Mouse (Mus musculus) gastrocnemius, postnatal 14 days (tissue): ENCODE results near the gene Nap1l2. TPM values are rescaled to one million over a fixed set of nuclear protein-coding genes. Genes with fewer than 3 reads are reported as not detected.
"Not testable (repeated sequence)": the region's sequence is repeated elsewhere in the genome, so short reads cannot be mapped to it uniquely, and the experiment has no call there.

Source experiments
- DNase-seq: peaks from one replicate; pipeline ENCODE4 v3.0.0; 2021; ENCODE audit warnings: mixed read lengths
- intact Hi-C: fragments of 180-260 bp; cut with DNase I; formaldehyde crosslinking; loops from one replicate; pipeline ENCODE4 v1.15.1; 2025; ENCODE audit warnings: low total_unique reads
- long read RNA-seq, 2 experiments: library from polyadenylated mRNA; stranded (forward); transcript quantifications; one replicate each; pipeline ENCODE4 v2.0.0; 2021
- total RNA-seq, 2 experiments: library from RNA; stranded (reverse); gene quantifications; 2 replicates each; pipeline ENCODE4 v1.2.3; 2021

The Nap1l2 gene
- not detected for total RNA-seq
- long read RNA-seq, experiment 1, result 0 reads
- long read RNA-seq, experiment 2, result 0 reads

- intact Hi-C loops, result no loop called here
- DNase-seq, result no peak
These were observed at the start of gene Nap1l2 for GRCm38 (mm10) chrX:103186431-103186786. Gene Nap1l2 (minus strand): TSS chrX:103186640.

DNA sequence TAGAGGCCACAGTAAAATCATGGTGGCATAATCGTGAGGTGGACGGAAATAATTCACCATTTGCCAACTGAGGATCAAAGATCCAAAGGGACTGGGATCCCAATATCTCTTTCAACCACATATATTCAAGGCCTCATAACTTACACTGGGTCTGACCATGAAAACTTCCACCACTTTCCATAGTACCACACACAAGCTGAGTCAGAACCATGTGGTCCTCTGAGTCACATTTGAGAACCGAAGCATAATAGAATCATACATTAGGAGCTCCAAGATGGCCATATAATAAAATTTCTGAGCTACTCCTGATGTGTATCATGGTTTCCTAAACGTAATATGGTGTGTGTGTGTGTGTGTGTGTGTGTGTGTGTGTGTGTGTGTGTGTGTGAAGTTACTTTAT is 28.8 kb upstream of the Nap1l2 start:
- DNase-seq, result no peak
- intact Hi-C loops, result no loop called here

- intact Hi-C loops, result no loop called here
- no peak for DNase-seq
These were observed 389 bp upstream of the Nap1l2 start for GRCm38 (mm10) chrX:103186829-103187228.

DNA sequence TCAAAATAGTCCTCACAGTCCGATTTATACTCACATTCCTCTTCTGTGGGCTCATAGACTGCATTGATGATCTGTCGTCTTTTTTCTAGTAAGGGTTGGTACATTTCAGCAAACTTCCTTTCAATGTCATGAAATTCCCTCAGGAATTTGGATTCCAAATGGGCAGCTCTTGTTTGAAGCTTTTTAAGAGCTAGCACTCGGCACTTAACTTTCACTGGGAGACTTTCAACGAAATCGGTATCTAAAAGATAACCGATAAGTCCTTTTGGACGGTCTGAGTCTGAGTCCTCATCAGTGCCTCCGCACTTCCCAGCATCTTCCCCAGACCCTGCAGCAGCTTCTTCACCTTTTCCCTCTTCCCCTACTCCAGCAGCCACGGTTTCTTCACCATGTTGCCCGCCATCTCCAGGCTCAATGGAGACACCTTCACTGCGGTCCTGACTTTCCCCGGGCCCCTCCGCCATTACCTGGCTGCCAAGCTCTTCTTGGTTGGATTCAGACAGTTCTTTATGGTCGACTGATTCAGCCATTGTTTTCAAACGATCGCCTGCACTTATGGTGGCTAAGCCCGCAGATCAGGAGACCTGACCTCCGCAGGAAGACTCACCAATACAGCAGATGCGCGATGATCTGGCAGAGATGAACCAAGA is 534 bp downstream of the Nap1l2 start:
- DNase-seq, result no peak
- intact Hi-C loops, result no loop called here

DNA sequence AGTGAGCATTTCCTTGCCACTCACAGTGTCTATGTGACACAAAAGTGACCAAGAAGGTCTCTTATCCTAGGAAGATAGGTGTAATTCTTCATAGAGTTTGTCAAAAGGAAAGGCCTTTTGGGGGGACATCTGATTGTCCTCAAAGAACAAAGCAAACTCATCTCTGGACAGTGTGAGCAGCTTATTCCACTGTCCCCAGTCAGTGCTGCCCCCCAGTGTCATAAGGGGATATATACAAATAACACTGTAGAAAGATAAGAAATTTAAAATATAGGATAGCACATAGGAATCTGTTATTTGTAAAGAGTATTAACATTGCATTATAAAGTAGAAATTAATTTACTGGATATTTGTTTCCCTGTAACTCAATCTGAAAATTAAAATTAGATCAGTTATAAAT is 2.9 kb downstream of the Nap1l2 start:
- no peak for DNase-seq
- intact Hi-C loops, result no loop called here

DNA sequence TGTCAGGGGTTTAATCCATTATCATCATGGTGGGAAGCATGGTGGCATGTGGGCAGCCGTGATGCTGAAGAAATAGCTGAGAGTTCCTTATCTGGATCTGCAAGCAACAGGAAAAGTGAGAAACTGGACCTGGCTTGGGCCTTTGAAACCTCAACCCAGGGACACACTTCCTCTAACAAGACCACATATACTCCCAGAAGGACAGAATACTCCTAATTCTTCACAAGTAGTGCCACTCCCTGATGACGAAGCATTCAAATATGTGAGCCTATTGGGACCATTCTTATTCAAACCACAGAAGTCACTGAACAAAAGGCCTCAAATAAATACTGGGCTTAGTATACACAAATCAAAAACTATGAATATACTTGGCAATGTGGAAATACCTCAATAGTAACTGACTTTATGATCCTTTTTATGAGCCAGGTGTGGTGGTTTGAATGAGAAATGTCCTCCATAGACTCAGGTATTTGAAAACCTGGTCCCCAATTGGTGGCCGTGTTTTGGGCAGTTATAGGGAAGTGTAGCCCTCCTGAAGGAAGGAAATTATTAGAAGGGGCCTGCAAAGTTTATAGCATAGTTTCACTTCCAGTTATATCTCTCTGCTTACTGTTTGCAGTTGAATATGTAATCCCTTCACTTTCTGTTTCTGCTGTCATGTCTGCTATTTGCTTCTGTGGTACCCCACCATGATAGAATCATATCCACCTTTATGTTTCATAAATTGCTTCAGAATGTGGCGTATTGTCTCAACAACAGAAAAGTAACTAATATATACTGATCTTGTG is 6.5 kb downstream of the Nap1l2 start:
- intact Hi-C loops, result no loop called here
- DNase-seq, result no peak

- intact Hi-C loops, DNase-seq: not testable (repeated sequence)
These were observed 21.4 kb downstream of the Nap1l2 start for GRCm38 (mm10) chrX:103164948-103165605.

GRCm38 (mm10) chrX:103156134-103156533 is 30.3 kb downstream of the Nap1l2 start:
- intact Hi-C loops, result no loop called here
- DNase-seq, result no peak

DNA sequence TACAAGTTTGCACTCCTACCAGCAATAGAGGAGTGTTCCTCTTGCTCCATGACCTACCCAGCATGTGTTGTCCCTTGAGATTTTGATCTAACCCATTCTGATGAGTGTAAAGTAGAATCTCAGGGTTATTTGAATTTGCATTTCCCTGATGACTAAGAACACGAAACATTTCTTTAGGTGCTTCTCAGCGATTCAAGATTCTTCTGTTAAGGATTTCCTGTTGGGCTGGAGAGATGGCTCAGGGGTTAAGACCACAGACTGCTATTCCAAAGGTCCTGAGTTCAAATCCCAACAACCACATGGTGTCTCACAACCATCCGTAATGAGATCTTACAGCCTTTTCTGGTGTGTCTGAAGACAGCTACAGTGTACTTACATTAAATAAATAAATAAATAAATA is 47.9 kb downstream of the Nap1l2 start:
- DNase-seq, result no peak
- intact Hi-C loops, result no loop called here

Other genes with a start within 250 kb of the Nap1l2 start
- gene Cdx4, start 134.8 kb upstream of the Nap1l2 start, total RNA-seq, result not detected
- gene Chic1, start 169.8 kb upstream of the Nap1l2 start, total RNA-seq, result under 1 TPM; 0.55 to 0.62 TPM
- gene Tsx, start 227.8 kb upstream of the Nap1l2 start, total RNA-seq, result not detected
- gene Gm26992, start 235.4 kb upstream of the Nap1l2 start, total RNA-seq, result not detected